Mouse (Mus musculus) T-helper 2 cell (primary cell): ENCODE measurements around the gene Olfr658.

ENCODE experiments used
- in situ Hi-C: fragments of 300-600 bp; cut with MboI, MseI; formaldehyde crosslinking; loops from one replicate; pipeline ENCODE4 v1.15.1; 2025; ENCODE audit warnings: high pct_unique_total_duplicates

Olfr658 gene

DNA sequence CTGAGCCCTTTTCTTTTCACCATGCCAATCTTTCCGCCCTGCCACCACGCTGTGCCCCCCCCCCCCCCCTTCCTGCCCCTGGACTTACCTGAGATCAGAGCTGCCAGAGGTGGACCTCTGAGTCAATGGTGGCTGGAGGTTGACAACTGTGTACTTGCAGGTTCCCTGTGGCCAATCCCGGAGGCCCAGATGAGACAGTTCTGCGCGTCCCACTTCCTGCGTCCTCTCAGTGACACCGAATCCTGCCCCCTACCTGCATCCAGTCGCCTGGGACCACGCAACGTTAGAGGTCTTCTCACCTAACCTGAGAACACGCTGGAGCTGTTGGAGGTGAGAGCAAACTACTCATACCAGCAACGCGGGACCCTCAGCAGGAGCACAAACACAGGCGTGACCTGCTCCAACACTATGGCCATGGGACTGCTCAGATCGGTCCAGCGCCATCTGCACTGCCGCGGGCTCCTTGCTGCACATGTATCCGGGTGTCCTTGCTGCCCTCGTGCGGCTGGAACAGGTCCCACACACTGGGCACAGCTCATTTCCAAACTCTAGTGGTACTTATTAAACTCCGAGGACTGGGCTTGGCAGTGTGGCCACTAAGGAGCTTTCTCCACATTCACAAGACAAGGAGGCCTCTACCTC, at the start of gene Olfr658:
Gene Olfr658 (minus strand): TSS at position 465 of the 642 bp plus-strand sequence.
- in situ Hi-C loops: no loop called here

- in situ Hi-C loops: no loop called here
These were observed 39.1 kb upstream of the Olfr658 start, which contains the start of gene Olfr661 for GRCm38 (mm10) chr7:104686201-104686600. Gene Olfr661, plus strand, starts transcription at chr7:104686501.

DNA sequence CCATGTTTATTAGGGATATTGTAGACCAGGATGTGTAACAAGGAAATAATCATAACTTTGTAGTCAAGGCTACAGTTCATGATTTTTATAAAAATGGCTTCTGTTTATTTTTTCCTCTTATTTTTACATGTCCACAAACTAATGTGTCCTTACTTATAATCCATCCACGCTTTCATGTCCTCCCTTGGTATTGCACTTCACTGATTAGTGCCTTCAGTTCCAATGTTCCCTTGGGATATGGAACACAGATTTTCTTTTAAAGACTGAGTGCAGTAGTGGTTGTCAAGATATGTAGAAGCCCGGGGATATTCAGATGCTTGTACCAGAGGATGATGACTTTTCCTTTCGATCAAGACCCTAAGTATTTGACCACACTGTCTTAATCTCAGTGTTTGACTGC, 19.3 kb upstream of the Olfr658 start, which contains the start of gene Olfr659:
Gene Olfr659 (plus strand): TSS at position 301 of the 400 bp plus-strand sequence.
- in situ Hi-C loops: no loop called here

- in situ Hi-C loops: no loop called here
These were observed 22.6 kb downstream of the Olfr658 start, which contains the start of gene Olfr657 for GRCm38 (mm10) chr7:104624494-104624893. Gene Olfr657, plus strand, starts transcription at chr7:104624794.

GRCm38 (mm10) chr7:104613655-104614054, 33.5 kb downstream of the Olfr658 start, which contains the start of gene Olfr656:
Gene Olfr656, plus strand, starts transcription at chr7:104613955.
- in situ Hi-C loops: no loop called here

DNA sequence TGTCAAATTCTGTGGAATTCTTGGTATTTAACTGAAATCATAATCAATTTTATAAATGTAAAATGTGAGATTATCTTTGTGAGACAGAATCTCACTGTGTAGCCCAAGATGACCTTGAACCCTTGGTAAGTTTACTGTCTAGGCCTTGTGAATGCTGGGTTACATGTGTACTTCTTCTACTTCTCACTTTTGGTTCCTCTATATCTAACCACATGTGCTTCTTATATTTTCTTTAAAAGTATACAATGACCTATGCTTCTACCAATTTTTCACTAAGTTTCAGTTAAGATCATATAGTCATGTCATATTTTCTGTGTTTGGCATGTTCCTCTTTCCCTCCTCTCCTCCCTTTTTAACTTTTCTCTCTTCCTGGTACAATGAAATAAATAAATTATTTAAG, 42.4 kb downstream of the Olfr658 start:
- in situ Hi-C loops: loop anchor here (5.0 to 10.0 kb wide), 2 partner anchors 152 to 230 kb away; no protein-coding TSS in a partner anchor

DNA sequence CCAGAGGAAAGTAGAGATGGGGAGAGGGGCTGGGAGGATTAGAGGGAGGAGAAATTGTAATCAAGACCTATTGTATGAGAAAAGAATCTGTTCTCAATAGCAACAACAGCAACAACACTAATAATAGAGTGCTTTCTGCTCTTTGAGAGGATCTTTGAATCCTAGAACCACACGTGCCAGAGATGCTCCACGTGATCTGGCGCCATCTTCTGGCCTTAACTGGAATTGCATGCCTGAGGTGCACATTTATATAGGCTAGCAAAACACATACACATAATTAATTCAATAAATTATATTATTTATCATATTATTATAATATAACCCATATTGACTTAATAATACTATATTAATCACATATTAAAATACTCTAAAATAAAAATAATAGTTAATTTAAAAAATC, 43.9 kb downstream of the Olfr658 start:
- in situ Hi-C loops: loop anchor here (5.0 to 10.0 kb wide), 2 partner anchors 151 to 228 kb away; no protein-coding TSS in a partner anchor

GRCm38 (mm10) chr7:104601679-104602078, 45.4 kb downstream of the Olfr658 start, which contains the start of gene Olfr655:
Gene Olfr655, minus strand, starts transcription at chr7:104601779.
- in situ Hi-C loops: loop anchor here (5.0 to 10.0 kb wide), 2 partner anchors 149 to 227 kb away; no protein-coding TSS in a partner anchor
